Mouse (Mus musculus) intestine, postnatal 0 days (tissue): ENCODE measurements around the gene Fbxo33. TPM values are rescaled to one million over a fixed set of nuclear protein-coding genes. Genes with fewer than 3 reads are reported as not detected.

ENCODE experiments used
- ATAC-seq: fragments of 200-750 bp; cut with Nextera tagmentation; 2 replicates; pipeline ENCODE4 v1.8.0; 2017; ENCODE audit warnings: mild to moderate bottlenecking, moderate TSS enrichment, moderate library complexity
- H3K27ac ChIP-seq: fragments of 300-500 bp; sonication (generic); 2 replicates; pipeline ENCODE4 v1.5.1; 2014; ENCODE audit warnings: mild to moderate bottlenecking, low read depth, low read length, moderate library complexity
- H3K27me3 ChIP-seq: fragments of 300-500 bp; sonication (generic); replicated peaks from 2 replicates; pipeline ENCODE4 v1.6.1; 2014; ENCODE audit warnings: low read length, mixed read lengths; ENCODE audit not compliant: control insufficient read depth, insufficient read depth
- H3K36me3 ChIP-seq: fragments of 300-500 bp; sonication (generic); 2 replicates; pipeline ENCODE4 v1.6.1; 2014; ENCODE audit warnings: mild to moderate bottlenecking, moderate library complexity; ENCODE audit not compliant: control insufficient read depth, insufficient read depth
- H3K4me1 ChIP-seq: fragments of 300-500 bp; sonication (generic); replicated peaks from 2 replicates; pipeline ENCODE4 v1.6.1; 2014; ENCODE audit warnings: antibody characterized with exemption, low read length, mixed read lengths; ENCODE audit not compliant: control insufficient read depth, insufficient read depth
- H3K4me2 ChIP-seq: fragments of 300-500 bp; sonication (generic); replicated peaks from 2 replicates; pipeline ENCODE4 v1.6.1; 2014; ENCODE audit warnings: low read depth, mild to moderate bottlenecking, moderate library complexity
- H3K4me3 ChIP-seq: fragments of 300-500 bp; sonication (generic); 2 replicates; pipeline ENCODE4 v1.5.1; 2014; ENCODE audit warnings: low read depth, low read length
- H3K9ac ChIP-seq: fragments of 300-500 bp; sonication (generic); 2 replicates; pipeline ENCODE4 v1.6.1; 2014; ENCODE audit warnings: mild to moderate bottlenecking, low read depth, low read length
- H3K9me3 ChIP-seq: fragments of 300-500 bp; sonication (generic); 2 replicates; pipeline ENCODE4 v1.6.1; 2016; ENCODE audit warnings: mixed run types; ENCODE audit not compliant: control insufficient read depth
- CTCF ChIP-seq: sonication (generic); IDR thresholded peaks from 2 replicates; pipeline ENCODE4 v1.5.1; 2016; ENCODE audit warnings: low read depth, mild to moderate bottlenecking, control low read depth, antibody characterized with exemption, moderate library complexity
- WGBS: fragments of 180-500 bp; shearing (Covaris S2); extraction: QIAGEN DNeasy Blood & Tissue Kit; methylation state at CpG from one replicate; pipeline ENCODE4 v1.1.7; 2014; 5-methylcytosine and 5-hydroxymethylcytosine counted together
- polyA plus RNA-seq: library from polyadenylated mRNA; unstranded; fragments of >200 nt; fragmentation: Nextera tagmentation; extraction: Ambion mirVana; gene quantifications from 2 replicates; pipeline ENCODE4 v1.2.1, GENCODE M21; 2015

The Fbxo33 gene
- polyA plus RNA-seq, 1 experiment from 2014 or later: 9.5 TPM

DNA sequence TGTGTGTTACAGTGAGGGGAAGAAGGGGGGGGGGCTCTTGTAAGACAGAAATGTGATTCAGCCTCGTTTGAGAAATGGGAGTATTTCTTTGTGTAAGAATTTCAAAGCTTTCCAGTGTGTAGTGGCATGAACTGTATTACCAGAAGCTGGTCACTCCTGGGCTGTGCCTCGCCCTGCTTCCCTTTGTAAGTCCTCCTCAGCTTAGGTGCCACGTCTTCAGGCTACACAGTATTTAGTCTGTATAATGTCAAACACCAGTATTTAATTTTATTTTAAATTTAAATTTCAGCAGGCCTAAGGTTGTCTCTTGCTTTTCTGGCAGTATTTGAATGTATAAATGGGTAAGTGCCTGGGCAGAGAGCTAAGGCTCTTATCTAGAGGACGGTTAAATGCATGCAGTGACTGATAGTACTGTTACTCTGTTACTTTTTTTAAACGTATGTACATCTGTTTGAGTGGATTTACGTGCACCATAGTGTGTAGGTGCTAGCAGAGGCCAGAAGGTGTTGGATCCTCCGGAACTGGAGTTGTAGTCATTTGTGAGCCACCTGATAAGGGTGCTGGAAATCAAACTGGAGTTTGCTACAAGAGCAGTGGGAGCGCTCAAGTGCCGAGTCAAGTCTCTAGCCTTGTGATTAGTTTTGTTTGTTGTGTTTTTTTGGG, 25.1 kb downstream of the Fbxo33 start:
- Histone ChIP-seq H3K4me3 (no peak overlapping the region), H3K27me3 (no peaks in the 10 kb centered on the region), H3K4me1 (no peaks in the 10 kb centered on the region), H3K4me2 (no peak overlapping the region), H3K9ac (no peak overlapping the region), H3K9me3 (no peaks in the 10 kb centered on the region), H3K27ac (no peak overlapping the region), H3K36me3 (peaks cover 16% of the 10 kb centered on the region; the same call in 1 of the 2 replicates)
- no peak for TF ChIP-seq CTCF
- WGBS: 65% methylated on average over 9 of the region's 9 CpGs
- no peak for ATAC-seq

DNA sequence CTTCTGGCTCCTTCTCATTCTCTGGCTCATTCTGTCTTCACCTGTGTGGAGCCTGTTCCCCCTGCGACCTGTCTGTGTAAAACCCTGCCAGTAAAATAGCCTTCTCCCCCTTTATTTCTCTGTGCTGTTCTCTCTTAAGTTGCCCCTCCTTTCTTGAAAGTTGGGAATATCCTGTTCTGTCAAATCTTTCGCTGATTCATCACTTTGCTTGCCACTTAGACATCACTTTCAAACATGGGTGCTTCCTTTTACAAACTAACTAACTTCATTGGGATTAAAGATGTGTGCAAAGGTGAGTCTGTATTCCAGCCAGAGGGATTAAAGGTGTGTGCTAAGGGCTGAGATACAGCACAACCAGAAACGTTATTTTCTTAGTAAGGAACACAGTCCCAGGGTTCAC, 25.9 kb downstream of the Fbxo33 start:
- WGBS: 71% methylated on average over 3 of the region's 3 CpGs

DNA sequence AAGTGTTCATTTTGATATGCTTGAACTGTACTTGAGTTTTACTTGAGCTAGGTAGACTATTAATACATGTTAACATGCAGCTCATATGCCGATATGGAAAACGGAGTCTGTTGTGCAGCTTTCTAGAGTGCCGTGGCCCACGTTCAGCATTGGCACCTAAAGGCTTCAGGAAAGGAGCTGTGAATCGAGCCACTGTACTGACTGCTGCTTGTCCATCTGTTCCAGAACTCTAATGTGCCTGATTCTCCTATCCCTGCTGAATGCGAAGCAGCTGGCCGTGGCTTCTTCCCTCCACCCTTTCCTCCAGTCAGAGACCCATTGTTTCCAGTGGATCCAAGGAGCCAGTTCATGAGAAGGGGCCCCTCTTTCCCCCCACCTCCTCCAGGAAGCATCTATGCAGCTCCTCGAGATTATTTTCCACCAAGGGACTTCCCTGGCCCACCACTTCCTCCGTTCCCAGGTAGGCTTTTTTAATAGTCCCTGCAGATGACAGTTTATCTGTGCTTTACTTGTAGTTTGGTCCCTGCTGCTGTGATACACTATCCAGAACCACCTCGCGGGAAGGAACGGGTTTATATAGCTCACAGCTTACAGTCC, 31.3 kb downstream of the Fbxo33 start:
- WGBS: 86% methylated on average over 12 of the region's 12 CpGs

More for the DNA sequence above, 25.9 kb downstream of the Fbxo33 start:
- Histone ChIP-seq H3K9me3 (no peaks in the 10 kb centered on the region), H3K9ac (no peak overlapping the region), H3K4me2 (no peak overlapping the region), H3K4me3 (no peak overlapping the region), H3K27ac (no peak overlapping the region), H3K27me3 (no peaks in the 10 kb centered on the region), H3K4me1 (no peaks in the 10 kb centered on the region), H3K36me3 (peaks cover 17% of the 10 kb centered on the region; the same call in 1 of the 2 replicates)
- ATAC-seq: no peak
- TF ChIP-seq CTCF: no peak

DNA sequence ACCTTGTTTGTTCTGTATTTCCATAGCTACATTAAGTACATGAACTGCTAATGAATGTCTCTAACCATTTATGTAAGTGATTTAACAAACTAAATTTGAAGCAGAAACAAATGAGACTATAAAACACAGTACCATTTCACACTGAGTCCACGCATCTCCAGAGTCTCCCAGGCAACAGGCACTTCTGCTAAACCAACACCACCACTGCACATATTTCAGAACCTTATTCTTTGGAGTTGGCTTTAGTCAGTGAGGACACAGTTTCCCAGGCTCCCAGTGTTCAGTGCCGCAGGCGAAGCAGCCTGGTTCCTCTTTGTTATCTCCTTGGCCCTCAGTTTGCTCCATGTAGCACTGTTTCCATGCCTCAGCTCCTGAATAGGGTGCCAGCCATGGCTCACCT, 41.7 kb downstream of the Fbxo33 start:
- TF ChIP-seq CTCF: no peak
- no peak overlapping the region for H3K9ac ChIP-seq
- H3K27ac ChIP-seq: no peak overlapping the region
- H3K4me3 ChIP-seq: no peak overlapping the region
- WGBS: 95% methylated on average over 3 of the region's 3 CpGs
- no peak for ATAC-seq
- H3K27me3 ChIP-seq: no peaks in the 10 kb centered on the region
- no peak overlapping the region for H3K4me2 ChIP-seq
- H3K9me3 ChIP-seq: no peaks in the 10 kb centered on the region
- H3K4me1 ChIP-seq: no peaks in the 10 kb centered on the region
- peaks cover 84% of the 10 kb centered on the region for H3K36me3 ChIP-seq

More for the DNA sequence above, 31.3 kb downstream of the Fbxo33 start:
- no peak overlapping the region for H3K27ac ChIP-seq
- no peaks in the 10 kb centered on the region for H3K27me3 ChIP-seq
- H3K4me1 ChIP-seq: no peaks in the 10 kb centered on the region
- no peak for TF ChIP-seq CTCF
- ATAC-seq: no peak
- H3K4me3 ChIP-seq: no peak overlapping the region
- no peak overlapping the region for H3K9ac ChIP-seq
- H3K9me3 ChIP-seq: no peaks in the 10 kb centered on the region
- H3K36me3 ChIP-seq: peaks cover 63% of the 10 kb centered on the region
- H3K4me2 ChIP-seq: no peak overlapping the region

DNA sequence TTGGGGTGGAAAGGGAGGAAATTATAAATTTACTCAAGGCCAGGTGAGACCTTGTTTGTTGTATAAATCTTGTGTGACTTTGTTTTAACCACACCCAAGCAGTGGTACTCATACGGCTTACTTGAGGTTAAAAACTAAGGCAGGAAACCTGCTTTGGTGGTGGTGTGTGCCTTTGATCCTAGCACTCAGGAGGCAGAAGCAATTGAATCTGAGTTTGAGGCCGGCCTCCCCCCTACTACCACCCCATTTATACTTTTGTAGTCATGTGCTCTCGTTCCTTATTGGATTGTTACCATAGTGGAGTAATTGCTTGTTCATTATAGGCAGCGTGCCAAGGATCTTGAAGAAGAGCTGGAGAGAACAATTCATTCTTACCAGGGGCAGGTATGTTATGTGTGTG, 49.6 kb downstream of the Fbxo33 start:
- Histone ChIP-seq H3K27me3 (no peaks in the 10 kb centered on the region), H3K4me2 (no peak overlapping the region), H3K9me3 (no peaks in the 10 kb centered on the region), H3K36me3 (peaks cover 53% of the 10 kb centered on the region), H3K4me3 (no peak overlapping the region), H3K4me1 (no peaks in the 10 kb centered on the region), H3K9ac (no peak overlapping the region), H3K27ac (no peak overlapping the region)
- 80% methylated on average over 4 of the region's 4 CpGs for WGBS
- no peak for ATAC-seq
- TF ChIP-seq CTCF: no peak

DNA sequence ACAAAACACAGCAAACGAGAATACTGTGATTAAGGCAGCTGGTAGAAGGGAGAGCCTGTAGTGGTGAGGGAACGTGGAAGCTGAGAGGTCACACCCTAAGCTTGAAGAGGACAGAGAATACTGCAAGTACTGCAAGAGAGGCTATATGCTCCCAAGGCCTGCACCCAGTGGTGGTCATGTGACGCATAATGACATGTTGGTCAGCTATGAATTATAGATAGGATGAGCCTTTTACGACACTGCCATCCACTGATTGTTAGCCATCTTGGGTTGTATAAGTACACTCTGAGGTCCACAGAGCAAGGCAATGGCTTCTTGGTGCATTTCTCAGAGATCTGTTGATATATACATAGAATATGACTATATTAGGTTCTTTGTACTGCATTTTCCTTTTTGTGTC, 53.0 kb downstream of the Fbxo33 start:
- peaks cover 50% of the 10 kb centered on the region for H3K36me3 ChIP-seq
- no peaks in the 10 kb centered on the region for H3K27me3 ChIP-seq
- 65% methylated on average over 4 of the region's 4 CpGs for WGBS
- peak; percentile 73 for ATAC-seq
- H3K4me2 ChIP-seq: no peak overlapping the region
- H3K4me3 ChIP-seq: no peak overlapping the region
- H3K9ac ChIP-seq: no peak overlapping the region
- H3K9me3 ChIP-seq: no peaks in the 10 kb centered on the region
- no peak overlapping the region for H3K27ac ChIP-seq
- TF ChIP-seq CTCF: no peak
- no peaks in the 10 kb centered on the region for H3K4me1 ChIP-seq
